Mouse (Mus musculus): Measurements from ENCODE around the gene Nfib. TPM values are rescaled to one million over a fixed set of nuclear protein-coding genes. Genes with fewer than 3 reads are reported as not detected.
A peak's percentile ranks its signal among the peaks of the same experiment; 100 is the strongest.

Gene Nfib
- polyA plus RNA-seq, 1 experiment from 2014 or later: 13.5 TPM

DNA sequence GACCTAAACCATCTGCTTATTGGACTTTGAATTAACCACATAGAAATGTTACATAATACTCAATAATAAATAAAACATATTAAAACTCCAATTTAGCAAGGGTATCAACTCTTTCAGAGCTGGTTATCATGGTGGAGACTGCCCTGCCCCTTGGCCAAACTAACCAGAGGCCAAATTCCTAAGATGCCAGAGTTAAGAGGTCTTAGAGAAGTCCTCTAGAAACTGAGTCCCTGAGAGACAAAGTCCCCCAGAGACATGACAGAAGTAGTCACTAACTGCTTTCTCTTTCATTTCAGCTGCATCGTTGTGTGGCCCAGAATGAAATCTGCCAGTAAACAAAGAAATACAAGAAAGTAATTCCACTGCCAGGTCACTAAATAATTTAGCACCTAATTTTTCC lies 221.7 kb downstream of the Nfib start:
- no peak overlapping the region for H3K4me3 ChIP-seq (ENCODE audit: low read depth, low read length)
- H3K4me1 ChIP-seq (replicated peaks; ENCODE audit: control insufficient read depth, insufficient read depth, low read length): no peaks in the 10 kb centered on the region
- H3K4me2 ChIP-seq (replicated peaks; ENCODE audit: low read depth): peak overlapping the region; percentile 27
- no peak overlapping the region; the same call in 1 of the 2 replicates for H3K27ac ChIP-seq (ENCODE audit: low read depth, low read length)
- H3K9me3 ChIP-seq (ENCODE audit: control insufficient read depth): no peaks in the 10 kb centered on the region
- 12% methylated on average over 1 of the region's 1 CpGs for WGBS
- ATAC-seq: no peak
- no peak for TF ChIP-seq CTCF (IDR thresholded peaks at IDR 0.05; ENCODE audit: low read depth)
- no peaks in the 10 kb centered on the region for H3K27me3 ChIP-seq (replicated peaks; ENCODE audit: control insufficient read depth, insufficient read depth, low read length)
- H3K36me3 ChIP-seq (ENCODE audit: control insufficient read depth, insufficient read depth): peaks cover 5% of the 10 kb centered on the region; the same call in 1 of the 2 replicates
- H3K9ac ChIP-seq (ENCODE audit: low read depth, low read length): no peak overlapping the region

DNA sequence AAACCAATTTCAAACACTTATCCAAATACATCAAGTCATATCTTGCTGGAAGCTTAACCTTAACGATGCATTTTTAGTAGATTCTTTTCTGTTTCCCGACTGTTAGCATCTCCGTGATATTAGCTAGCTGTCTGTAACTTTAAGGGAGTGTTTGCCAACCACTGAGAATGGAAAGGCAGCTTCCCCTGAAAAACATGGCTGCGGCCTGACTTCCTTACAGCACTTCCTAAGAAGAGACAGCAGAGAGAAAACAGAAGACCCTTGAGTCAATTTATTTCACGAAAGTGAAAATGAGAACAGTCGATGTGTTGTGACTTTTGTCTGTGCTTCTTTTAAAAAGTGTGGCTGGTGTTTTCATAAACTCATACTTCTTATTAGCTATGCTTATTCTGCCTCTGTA lies 222.3 kb downstream of the Nfib start:
- no peak for TF ChIP-seq CTCF (IDR thresholded peaks at IDR 0.05; ENCODE audit: low read depth)
- Histone ChIP-seq H3K4me3 (ENCODE audit: low read depth, low read length) (no peak overlapping the region), H3K4me1 (replicated peaks; ENCODE audit: control insufficient read depth, insufficient read depth, low read length) (no peaks in the 10 kb centered on the region), H3K9ac (ENCODE audit: low read depth, low read length) (no peak overlapping the region), H3K36me3 (ENCODE audit: control insufficient read depth, insufficient read depth) (peaks cover 5% of the 10 kb centered on the region; the same call in 1 of the 2 replicates), H3K27me3 (replicated peaks; ENCODE audit: control insufficient read depth, insufficient read depth, low read length) (no peaks in the 10 kb centered on the region), H3K27ac (ENCODE audit: low read depth, low read length) (peak overlapping the region; percentile 23; the same call in 1 of the 2 replicates), H3K4me2 (replicated peaks; ENCODE audit: low read depth) (peak overlapping the region; percentile 27), H3K9me3 (ENCODE audit: control insufficient read depth) (no peaks in the 10 kb centered on the region)
- no peak for ATAC-seq
- WGBS: 53% methylated on average over 6 of the region's 6 CpGs

DNA sequence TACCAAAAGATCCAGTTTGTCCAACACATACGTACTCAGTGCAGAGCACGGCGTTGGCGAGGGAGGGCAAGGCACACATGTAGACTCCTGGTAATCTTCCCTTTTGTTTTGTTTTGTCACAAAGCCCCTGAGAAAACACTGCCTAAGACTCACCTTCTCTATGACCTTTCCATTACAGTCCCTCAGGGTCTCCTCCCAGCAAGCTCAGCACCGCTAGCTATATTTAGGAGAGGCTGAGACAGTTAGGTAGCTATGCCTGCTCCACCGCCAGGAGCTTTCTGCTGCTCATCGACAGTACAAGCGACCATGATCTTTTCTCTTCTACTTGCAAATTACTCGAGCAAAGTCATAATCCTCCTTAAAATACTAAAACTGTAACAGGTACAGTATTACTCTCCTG lies 224.9 kb downstream of the Nfib start:
- no peaks in the 10 kb centered on the region for H3K36me3 ChIP-seq (ENCODE audit: control insufficient read depth, insufficient read depth)
- TF ChIP-seq CTCF (IDR thresholded peaks at IDR 0.05; ENCODE audit: low read depth): no peak
- no peaks in the 10 kb centered on the region for H3K27me3 ChIP-seq (replicated peaks; ENCODE audit: control insufficient read depth, insufficient read depth, low read length)
- no peak overlapping the region for H3K9ac ChIP-seq (ENCODE audit: low read depth, low read length)
- H3K4me1 ChIP-seq (replicated peaks; ENCODE audit: control insufficient read depth, insufficient read depth, low read length): no peaks in the 10 kb centered on the region
- 87% methylated on average over 9 of the region's 9 CpGs for WGBS
- no peak overlapping the region for H3K4me2 ChIP-seq (replicated peaks; ENCODE audit: low read depth)
- no peaks in the 10 kb centered on the region for H3K9me3 ChIP-seq (ENCODE audit: control insufficient read depth)
- no peak overlapping the region for H3K27ac ChIP-seq (ENCODE audit: low read depth, low read length)
- ATAC-seq: no peak
- no peak overlapping the region for H3K4me3 ChIP-seq (ENCODE audit: low read depth, low read length)

DNA sequence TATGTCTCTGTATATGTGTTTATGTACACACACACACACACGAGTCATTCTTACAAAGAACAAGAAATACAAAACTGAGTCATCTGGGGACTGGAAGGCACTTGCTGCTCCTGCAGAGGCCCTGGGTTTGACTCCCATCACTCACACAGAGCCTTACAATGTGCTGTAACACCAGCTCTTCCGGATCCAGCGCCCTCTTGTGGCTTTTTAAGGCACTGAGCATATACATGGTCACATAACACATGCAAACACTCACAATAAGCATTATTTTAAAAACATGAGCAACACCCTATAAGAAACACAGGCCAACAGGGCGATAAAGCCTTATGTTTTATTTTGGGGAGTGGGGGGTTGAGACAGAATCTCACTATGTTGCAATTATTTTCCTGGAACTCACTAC lies 226.2 kb downstream of the Nfib start:
- no peaks in the 10 kb centered on the region for H3K27me3 ChIP-seq (replicated peaks; ENCODE audit: control insufficient read depth, insufficient read depth, low read length)
- no peak for ATAC-seq
- H3K4me2 ChIP-seq (replicated peaks; ENCODE audit: low read depth): no peak overlapping the region
- H3K9ac ChIP-seq (ENCODE audit: low read depth, low read length): no peak overlapping the region
- H3K4me1 ChIP-seq (replicated peaks; ENCODE audit: control insufficient read depth, insufficient read depth, low read length): no peaks in the 10 kb centered on the region
- H3K27ac ChIP-seq (ENCODE audit: low read depth, low read length): no peak overlapping the region
- TF ChIP-seq CTCF (IDR thresholded peaks at IDR 0.05; ENCODE audit: low read depth): peak; percentile 48
- H3K36me3 ChIP-seq (ENCODE audit: control insufficient read depth, insufficient read depth): no peaks in the 10 kb centered on the region
- WGBS: 72% methylated on average over 4 of the region's 4 CpGs
- H3K9me3 ChIP-seq (ENCODE audit: control insufficient read depth): no peaks in the 10 kb centered on the region
- H3K4me3 ChIP-seq (ENCODE audit: low read depth, low read length): no peak overlapping the region

GRCm38 (mm10) chr4:82477742-82478141 lies 227.8 kb downstream of the Nfib start:
- ATAC-seq: no peak
- no peaks in the 10 kb centered on the region for H3K27me3 ChIP-seq (replicated peaks; ENCODE audit: control insufficient read depth, insufficient read depth, low read length)
- no peak overlapping the region for H3K9ac ChIP-seq (ENCODE audit: low read depth, low read length)
- no peak overlapping the region for H3K4me3 ChIP-seq (ENCODE audit: low read depth, low read length)
- no peaks in the 10 kb centered on the region for H3K36me3 ChIP-seq (ENCODE audit: control insufficient read depth, insufficient read depth)
- TF ChIP-seq CTCF (IDR thresholded peaks at IDR 0.05; ENCODE audit: low read depth): no peak
- H3K4me2 ChIP-seq (replicated peaks; ENCODE audit: low read depth): no peak overlapping the region
- no peak overlapping the region for H3K27ac ChIP-seq (ENCODE audit: low read depth, low read length)
- no peaks in the 10 kb centered on the region for H3K4me1 ChIP-seq (replicated peaks; ENCODE audit: control insufficient read depth, insufficient read depth, low read length)
- WGBS: 88% methylated on average over 2 of the region's 2 CpGs
- H3K9me3 ChIP-seq (ENCODE audit: control insufficient read depth): no peaks in the 10 kb centered on the region

DNA sequence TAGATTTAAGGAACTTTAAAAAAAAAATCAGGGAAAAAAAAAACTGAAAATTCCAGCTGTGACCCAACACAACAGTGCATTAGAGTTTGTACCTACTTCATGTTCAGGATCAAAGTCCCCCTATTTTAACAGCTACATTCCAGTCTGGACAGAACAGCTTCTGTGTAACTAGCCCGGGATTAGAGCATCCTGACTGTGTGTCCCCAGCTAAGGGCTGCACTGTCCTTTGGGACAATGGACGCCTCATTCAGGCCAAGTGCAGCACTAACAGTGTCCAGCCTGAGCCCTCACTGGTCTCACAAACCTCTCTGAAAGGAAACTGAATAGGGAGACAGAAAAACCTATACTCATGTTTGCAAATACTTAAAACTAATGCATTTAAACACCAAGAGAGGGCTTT lies 229.1 kb downstream of the Nfib start:
- WGBS: 48% methylated on average over 2 of the region's 2 CpGs
- no peak for ATAC-seq
- no peak overlapping the region for H3K4me2 ChIP-seq (replicated peaks; ENCODE audit: low read depth)
- no peaks in the 10 kb centered on the region for H3K36me3 ChIP-seq (ENCODE audit: control insufficient read depth, insufficient read depth)
- H3K27ac ChIP-seq (ENCODE audit: low read depth, low read length): no peak overlapping the region
- no peaks in the 10 kb centered on the region for H3K4me1 ChIP-seq (replicated peaks; ENCODE audit: control insufficient read depth, insufficient read depth, low read length)
- H3K9ac ChIP-seq (ENCODE audit: low read depth, low read length): no peak overlapping the region
- TF ChIP-seq CTCF (IDR thresholded peaks at IDR 0.05; ENCODE audit: low read depth): no peak
- H3K27me3 ChIP-seq (replicated peaks; ENCODE audit: control insufficient read depth, insufficient read depth, low read length): no peaks in the 10 kb centered on the region
- H3K4me3 ChIP-seq (ENCODE audit: low read depth, low read length): no peak overlapping the region
- H3K9me3 ChIP-seq (ENCODE audit: control insufficient read depth): no peaks in the 10 kb centered on the region

GRCm38 (mm10) chr4:82474334-82474733 lies 231.2 kb downstream of the Nfib start:
- H3K9me3 ChIP-seq (ENCODE audit: control insufficient read depth): no peaks in the 10 kb centered on the region
- TF ChIP-seq CTCF (IDR thresholded peaks at IDR 0.05; ENCODE audit: low read depth): no peak
- H3K36me3 ChIP-seq (ENCODE audit: control insufficient read depth, insufficient read depth): no peaks in the 10 kb centered on the region
- no peak overlapping the region for H3K27ac ChIP-seq (ENCODE audit: low read depth, low read length)
- H3K4me1 ChIP-seq (replicated peaks; ENCODE audit: control insufficient read depth, insufficient read depth, low read length): no peaks in the 10 kb centered on the region
- no peaks in the 10 kb centered on the region for H3K27me3 ChIP-seq (replicated peaks; ENCODE audit: control insufficient read depth, insufficient read depth, low read length)
- no peak overlapping the region for H3K4me3 ChIP-seq (ENCODE audit: low read depth, low read length)
- no peak for ATAC-seq
- no peak overlapping the region for H3K9ac ChIP-seq (ENCODE audit: low read depth, low read length)
- no peak overlapping the region for H3K4me2 ChIP-seq (replicated peaks; ENCODE audit: low read depth)
- 56% methylated on average over 5 of the region's 5 CpGs for WGBS

All from intestine, postnatal 0 days (tissue).